Mouse (Mus musculus) hindbrain, embryonic 15.5 days (tissue): ENCODE measurements around the gene Mrps34. TPM values are rescaled to one million over a fixed set of nuclear protein-coding genes. Genes with fewer than 3 reads are reported as not detected.

Experiments used
- ATAC-seq: fragments of 200-750 bp; cut with Nextera tagmentation; 2 replicates; pipeline ENCODE4 v1.8.0; 2017; ENCODE audit warnings: low read depth, moderate number of reproducible peaks, moderate TSS enrichment; ENCODE audit not compliant: low FRiP score
- H3K27ac ChIP-seq: fragments of 300-500 bp; sonication (generic); replicated peaks from 2 replicates; pipeline ENCODE4 v1.5.1; 2015; ENCODE audit warnings: mild to moderate bottlenecking, inconsistent platforms
- H3K27me3 ChIP-seq: fragments of 300-500 bp; sonication (generic); 2 replicates; pipeline ENCODE4 v1.6.1; 2015; ENCODE audit warnings: control low read depth, inconsistent platforms
- H3K36me3 ChIP-seq: fragments of 300-500 bp; sonication (generic); 2 replicates; pipeline ENCODE4 v1.6.1; 2015; ENCODE audit warnings: control low read depth, inconsistent platforms
- H3K4me1 ChIP-seq: fragments of 300-500 bp; sonication (generic); replicated peaks from 2 replicates; pipeline ENCODE4 v1.6.1; 2015; ENCODE audit warnings: control low read depth, inconsistent platforms
- H3K4me2 ChIP-seq: fragments of 300-500 bp; sonication (generic); 2 replicates; pipeline ENCODE4 v1.6.1; 2015; ENCODE audit warnings: moderate library complexity, mild to moderate bottlenecking, inconsistent platforms
- H3K4me3 ChIP-seq: fragments of 300-500 bp; sonication (generic); 2 replicates; pipeline ENCODE4 v1.5.1; 2015; ENCODE audit warnings: mild to moderate bottlenecking, inconsistent platforms
- H3K9ac ChIP-seq: fragments of 300-500 bp; sonication (generic); 2 replicates; pipeline ENCODE4 v1.6.1; 2015; ENCODE audit warnings: inconsistent platforms
- H3K9me3 ChIP-seq: fragments of 300-500 bp; sonication (generic); 2 replicates; pipeline ENCODE4 v1.6.1; 2016; ENCODE audit warnings: control low read depth, inconsistent platforms
- WGBS: fragments of 180-500 bp; shearing (Covaris S2); methylation state at CpG from one replicate; pipeline ENCODE4 v1.1.7; 2015; 5-methylcytosine and 5-hydroxymethylcytosine counted together
- polyA plus RNA-seq: library from polyadenylated mRNA; unstranded; fragments of >200 nt; fragmentation: Nextera tagmentation; extraction: Ambion mirVana; gene quantifications from 2 replicates; pipeline ENCODE4 v1.2.1, GENCODE M21; 2015

Mrps34 gene
- polyA plus RNA-seq, 1 experiment from 2014 or later = 80.1 TPM

- Histone ChIP-seq H3K27ac (no peak overlapping the region), H3K9me3 (no peaks in the 10 kb centered on the region), H3K4me3 (peak overlapping the region; percentile 77), H3K27me3 (no peaks in the 10 kb centered on the region), H3K4me2 (peak overlapping the region; percentile 68), H3K36me3 (peaks cover 21% of the 10 kb centered on the region), H3K9ac (peak overlapping the region; percentile 38), H3K4me1 (peaks cover 28% of the 10 kb centered on the region)
- WGBS = 26% methylated on average over 22 of the region's 22 CpGs
- ATAC-seq = no peak
These were observed 9.4 kb upstream of the Mrps34 start for GRCm38 (mm10) chr17:24885356-24886133.

GRCm38 (mm10) chr17:24886134-24886931, 8.6 kb upstream of the Mrps34 start, which contains the start of the genes Nubp2 and Spsb3:
TSS of gene Nubp2 (minus strand) at chr17:24886349.
TSS of gene Spsb3 (plus strand) at chr17:24886643.
- H3K4me2 ChIP-seq = peak within 1 kb of the TSS; percentile 70
- no peaks in the 10 kb centered on the region for H3K9me3 ChIP-seq
- peaks cover 28% of the 10 kb centered on the region for H3K4me1 ChIP-seq
- H3K27me3 ChIP-seq = no peaks in the 10 kb centered on the region
- H3K36me3 ChIP-seq = peaks cover 29% of the 10 kb centered on the region
- ATAC-seq = peak; percentile 98
- peak within 1 kb of the TSS; percentile 81 for H3K27ac ChIP-seq
- WGBS = under 1% methylated on average over 69 of the region's 69 CpGs
- peak within 1 kb of the TSS; percentile 72 for H3K9ac ChIP-seq
- H3K4me3 ChIP-seq = peak within 1 kb of the TSS; percentile 77

DNA sequence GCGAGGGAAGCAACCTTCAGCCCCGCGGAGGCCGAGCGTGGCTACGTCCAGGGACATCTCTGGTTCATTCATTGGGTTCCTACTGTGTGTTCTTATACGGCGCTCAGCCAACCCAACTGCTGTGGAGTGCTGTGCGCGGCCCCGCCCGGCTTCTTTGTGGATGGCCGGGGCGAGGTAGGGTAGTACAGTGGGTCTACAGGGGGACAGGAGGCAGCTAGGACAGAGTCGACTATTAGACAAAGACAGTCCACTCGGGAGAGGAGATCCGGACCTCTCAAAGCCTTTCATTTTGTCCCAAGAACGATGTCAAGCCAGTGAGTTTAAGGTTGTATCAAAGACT, 8.0 kb upstream of the Mrps34 start:
- peak overlapping the region; percentile 77 for H3K4me3 ChIP-seq
- ATAC-seq = peak; percentile 24; the same call in 1 of the 2 replicates
- peaks cover 28% of the 10 kb centered on the region for H3K4me1 ChIP-seq
- peaks cover 33% of the 10 kb centered on the region for H3K36me3 ChIP-seq
- peak overlapping the region; percentile 70 for H3K4me2 ChIP-seq
- WGBS = under 1% methylated on average over 18 of the region's 18 CpGs
- H3K27me3 ChIP-seq = no peaks in the 10 kb centered on the region
- peak overlapping the region; percentile 72 for H3K9ac ChIP-seq
- H3K27ac ChIP-seq = peak overlapping the region; percentile 81
- no peaks in the 10 kb centered on the region for H3K9me3 ChIP-seq

GRCm38 (mm10) chr17:24887291-24888080, 7.4 kb upstream of the Mrps34 start:
- 65% methylated on average over 18 of the region's 18 CpGs for WGBS
- H3K9me3 ChIP-seq = no peaks in the 10 kb centered on the region
- no peaks in the 10 kb centered on the region for H3K27me3 ChIP-seq
- peak overlapping the region; percentile 70 for H3K4me2 ChIP-seq
- peak overlapping the region; percentile 77 for H3K4me3 ChIP-seq
- ATAC-seq = no peak
- peak overlapping the region; percentile 72 for H3K9ac ChIP-seq
- peaks cover 28% of the 10 kb centered on the region for H3K4me1 ChIP-seq
- peaks cover 39% of the 10 kb centered on the region for H3K36me3 ChIP-seq
- H3K27ac ChIP-seq = peak overlapping the region; percentile 81; the same call in 1 of the 2 replicates

DNA sequence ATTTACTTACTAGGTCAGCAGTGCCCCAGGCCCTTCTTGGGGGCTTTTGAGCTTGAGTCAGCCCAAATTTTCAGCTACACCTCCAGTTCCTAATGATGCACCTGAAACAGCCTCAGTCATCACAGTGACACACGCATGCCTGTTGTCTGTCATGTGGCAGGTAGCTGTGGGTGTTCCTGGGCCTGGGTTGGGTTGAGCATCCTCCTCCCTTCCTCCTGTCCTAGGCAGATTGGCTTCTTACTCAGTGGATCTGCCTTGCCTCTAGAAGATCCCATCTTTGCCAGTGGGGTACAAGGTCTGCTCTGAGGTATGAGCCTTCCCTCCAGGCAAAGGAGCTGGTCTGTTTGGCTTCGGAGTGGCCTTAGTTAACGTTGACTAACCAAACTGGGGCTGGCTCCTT, 6.1 kb upstream of the Mrps34 start:
- 95% methylated on average over 3 of the region's 3 CpGs for WGBS
- Histone ChIP-seq H3K27ac (no peak overlapping the region), H3K9me3 (no peaks in the 10 kb centered on the region), H3K36me3 (peaks cover 41% of the 10 kb centered on the region), H3K4me1 (peaks cover 38% of the 10 kb centered on the region), H3K4me3 (no peak overlapping the region), H3K9ac (no peak overlapping the region), H3K27me3 (no peaks in the 10 kb centered on the region), H3K4me2 (no peak overlapping the region)
- no peak for ATAC-seq

DNA sequence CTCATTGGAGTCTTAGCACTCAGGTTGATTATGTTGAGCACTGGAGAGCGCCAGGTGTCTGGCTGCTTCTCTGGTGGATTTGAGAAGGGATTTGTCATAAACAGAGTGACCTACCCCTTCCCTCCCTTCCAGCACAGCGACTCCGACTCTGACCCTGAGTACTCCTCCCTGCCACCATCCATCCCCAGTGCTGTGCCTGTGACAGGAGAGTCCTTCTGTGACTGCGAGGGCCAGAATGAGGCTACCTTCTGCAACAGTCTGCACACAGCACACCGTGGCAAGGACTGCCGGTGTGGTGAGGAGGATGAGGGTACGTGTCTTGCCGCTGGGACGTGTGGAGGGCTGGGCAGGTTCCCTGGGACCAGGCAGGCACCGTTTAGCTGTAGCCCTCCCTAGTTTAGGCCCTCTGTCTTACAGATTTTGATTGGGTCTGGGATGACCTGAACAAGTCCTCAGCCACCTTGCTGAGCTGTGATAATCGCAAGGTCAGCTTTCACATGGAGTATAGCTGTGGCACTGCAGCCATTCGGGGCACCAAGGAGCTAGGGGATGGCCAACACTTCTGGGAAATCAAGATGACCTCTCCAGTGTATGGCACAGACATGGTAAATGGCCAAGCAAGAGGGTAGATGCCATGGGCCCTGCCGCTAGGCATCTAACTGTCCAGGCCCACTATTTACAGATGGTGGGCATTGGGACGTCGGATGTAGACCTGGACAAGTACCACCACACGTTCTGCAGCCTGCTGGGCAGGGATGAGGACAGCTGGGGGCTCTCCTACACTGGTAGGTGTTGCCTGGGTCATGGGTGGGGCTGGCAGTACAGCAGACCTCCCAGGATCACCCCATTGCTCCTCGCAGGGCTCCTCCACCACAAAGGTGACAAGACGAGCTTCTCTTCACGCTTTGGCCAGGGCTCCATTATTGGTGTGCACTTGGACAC, 4.5 kb upstream of the Mrps34 start:
- H3K9me3 ChIP-seq = no peaks in the 10 kb centered on the region
- peaks cover 42% of the 10 kb centered on the region for H3K4me1 ChIP-seq
- no peak overlapping the region for H3K27ac ChIP-seq
- no peak overlapping the region for H3K9ac ChIP-seq
- H3K27me3 ChIP-seq = no peaks in the 10 kb centered on the region
- H3K36me3 ChIP-seq = peaks cover 39% of the 10 kb centered on the region
- 92% methylated on average over 19 of the region's 19 CpGs for WGBS
- ATAC-seq = no peak
- no peak overlapping the region for H3K4me2 ChIP-seq
- no peak overlapping the region for H3K4me3 ChIP-seq

GRCm38 (mm10) chr17:24891321-24891720, 3.6 kb upstream of the Mrps34 start:
- Histone ChIP-seq H3K27me3 (no peaks in the 10 kb centered on the region), H3K4me1 (peaks cover 47% of the 10 kb centered on the region), H3K4me3 (no peak overlapping the region), H3K9ac (no peak overlapping the region), H3K36me3 (peaks cover 39% of the 10 kb centered on the region), H3K27ac (no peak overlapping the region), H3K4me2 (no peak overlapping the region), H3K9me3 (no peaks in the 10 kb centered on the region)
- WGBS = 86% methylated on average over 13 of the region's 13 CpGs
- no peak for ATAC-seq

DNA sequence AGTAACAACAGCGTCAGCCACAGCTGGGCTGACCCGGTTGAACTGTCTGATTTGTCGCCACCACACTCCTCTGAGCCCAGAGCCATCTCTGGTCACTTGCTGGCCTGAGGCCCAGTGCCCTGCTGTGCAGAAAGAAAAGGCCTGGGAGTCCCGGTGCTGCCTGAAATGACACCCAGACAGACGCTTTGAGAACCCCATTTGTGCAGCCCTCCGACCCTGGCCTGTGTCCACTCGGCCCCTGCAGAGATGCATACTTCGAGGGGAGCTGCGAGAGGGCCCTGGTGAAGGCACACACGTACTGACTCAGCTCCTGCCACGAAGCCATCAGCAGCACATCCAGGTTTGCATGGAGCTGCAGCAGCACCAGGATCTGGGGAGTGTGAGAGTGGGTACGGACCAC, 2.1 kb upstream of the Mrps34 start:
- H3K9me3 ChIP-seq = no peaks in the 10 kb centered on the region
- no peaks in the 10 kb centered on the region for H3K27me3 ChIP-seq
- H3K27ac ChIP-seq = no peak overlapping the region
- H3K36me3 ChIP-seq = peaks cover 42% of the 10 kb centered on the region
- no peak overlapping the region for H3K4me3 ChIP-seq
- H3K4me2 ChIP-seq = no peak overlapping the region
- H3K4me1 ChIP-seq = peaks cover 51% of the 10 kb centered on the region
- ATAC-seq = no peak
- no peak overlapping the region for H3K9ac ChIP-seq
- WGBS = 89% methylated on average over 12 of the region's 12 CpGs

DNA sequence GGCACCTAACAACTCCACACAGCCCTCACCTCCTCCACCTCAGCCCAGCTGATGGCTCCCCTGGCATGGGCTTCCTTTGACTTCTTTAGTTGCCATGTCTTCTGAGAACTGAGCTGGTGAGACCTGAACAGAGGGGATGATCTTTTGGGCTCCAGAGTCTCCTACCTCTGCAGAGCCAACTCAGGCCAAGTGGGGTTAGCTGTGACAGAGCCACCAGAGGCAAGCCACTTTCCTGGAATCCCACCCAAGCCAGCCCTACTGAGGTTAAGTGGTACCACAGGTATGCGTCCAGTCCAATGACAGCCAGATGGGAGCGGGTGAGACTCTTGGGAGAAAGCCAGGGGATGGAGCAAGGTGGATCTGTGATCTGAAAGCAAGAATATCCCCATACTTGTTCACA, 1.6 kb upstream of the Mrps34 start:
- Histone ChIP-seq H3K4me2 (no peak overlapping the region; the same call in 1 of the 2 replicates), H3K27me3 (no peaks in the 10 kb centered on the region), H3K9me3 (no peaks in the 10 kb centered on the region), H3K4me1 (peaks cover 51% of the 10 kb centered on the region), H3K9ac (no peak overlapping the region), H3K4me3 (peak overlapping the region; percentile 82; the same call in 1 of the 2 replicates), H3K36me3 (peaks cover 46% of the 10 kb centered on the region), H3K27ac (no peak overlapping the region)
- no peak for ATAC-seq
- 96% methylated on average over 2 of the region's 2 CpGs for WGBS

DNA sequence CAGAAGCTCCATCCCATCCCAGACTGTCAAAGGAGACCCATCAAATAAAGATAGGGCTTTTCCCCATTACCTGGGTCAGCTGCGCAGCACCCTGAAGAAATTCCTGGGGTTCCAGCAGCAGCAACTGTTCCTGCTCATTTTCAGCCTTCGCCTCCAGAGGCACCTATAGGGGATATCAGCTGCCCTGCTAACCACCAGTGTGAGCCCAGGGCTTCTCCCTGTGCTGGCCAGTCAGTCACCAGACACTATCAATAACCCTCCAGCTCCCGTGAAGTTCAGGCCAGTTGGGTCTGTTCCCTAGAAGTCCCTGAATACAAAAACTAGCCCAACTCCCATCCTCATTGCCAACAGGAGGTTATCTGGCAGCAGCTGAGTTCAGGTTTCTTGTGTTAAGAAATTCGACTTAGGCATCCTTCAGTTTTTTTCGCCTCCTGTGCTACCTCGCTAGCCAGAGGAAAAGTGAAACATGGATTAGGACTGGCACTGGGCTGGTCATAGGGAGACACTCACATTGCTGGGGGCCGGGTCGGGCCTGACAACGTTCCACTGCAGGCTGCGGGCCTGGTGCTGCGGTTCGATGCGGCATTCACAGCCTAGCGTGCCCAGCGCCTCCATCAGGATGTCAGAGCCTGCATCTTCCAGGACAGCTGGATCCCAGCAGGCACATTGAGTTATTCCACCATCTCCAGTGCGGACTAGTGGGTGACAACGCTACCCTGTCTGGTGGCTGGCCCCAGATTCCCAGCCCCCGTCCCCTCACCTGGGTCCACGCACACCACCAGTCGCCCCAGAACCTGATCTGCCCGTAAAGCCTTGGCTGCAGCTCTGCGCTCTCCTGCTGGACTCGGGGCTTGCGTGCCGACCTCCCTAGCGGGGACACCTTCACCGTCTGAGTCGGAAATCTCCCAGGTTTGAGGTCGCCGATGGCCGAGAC, 588 bp upstream of the Mrps34 start:
- H3K36me3 ChIP-seq = peaks cover 56% of the 10 kb centered on the region

More for the DNA sequence above, 588 bp upstream of the Mrps34 start:
- WGBS = 12% methylated on average over 31 of the region's 31 CpGs
- Histone ChIP-seq H3K4me1 (peaks cover 46% of the 10 kb centered on the region), H3K9me3 (no peaks in the 10 kb centered on the region), H3K4me3 (peak overlapping the region; percentile 82), H3K27me3 (no peaks in the 10 kb centered on the region), H3K27ac (peak overlapping the region; percentile 79), H3K4me2 (peak overlapping the region; percentile 97), H3K9ac (peak overlapping the region; percentile 87)
- ATAC-seq = peak; percentile 23
